Mouse (Mus musculus): ENCODE measurements around the gene Fmnl3.

DNA sequence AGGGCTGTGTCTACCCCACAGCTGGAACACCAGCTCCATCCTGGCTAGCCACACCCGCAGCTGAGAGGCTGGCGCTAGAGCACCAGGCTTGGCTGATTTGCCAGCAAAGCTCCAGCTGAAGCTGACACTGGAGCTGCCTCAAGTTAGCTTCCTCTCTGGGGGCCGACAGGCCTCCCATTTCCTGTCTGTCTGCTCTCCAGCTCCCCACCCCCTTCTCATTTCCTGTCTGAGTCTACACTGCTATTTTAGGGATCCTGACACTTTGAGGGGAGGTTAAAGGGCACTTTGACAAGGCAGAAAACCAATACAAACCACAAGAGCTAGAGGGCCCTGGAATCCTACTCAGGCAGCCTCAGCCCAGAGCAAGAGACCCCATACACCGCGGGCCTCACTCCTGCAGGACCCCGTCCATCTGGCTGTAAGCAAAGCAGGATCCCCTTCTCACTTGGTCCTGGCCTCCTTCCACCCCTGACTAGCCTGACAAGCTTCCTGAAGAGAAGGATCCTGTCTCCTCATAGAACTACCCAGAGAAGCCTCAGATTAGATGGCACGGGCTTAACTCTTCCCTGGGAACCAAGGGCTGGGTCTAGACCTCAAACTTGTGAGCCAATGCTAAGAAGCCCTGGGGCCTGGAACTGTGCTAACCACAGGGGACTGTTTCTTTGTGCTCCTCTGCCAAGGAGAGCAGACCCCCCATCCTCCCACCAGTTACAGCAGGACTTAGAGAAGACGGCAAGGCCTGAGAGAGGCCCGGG is 37.2 kb downstream of the Fmnl3 start:
- TF ChIP-seq MYB (IDR thresholded peaks at IDR 0.05; ENCODE audit: low read depth, low read length) (no peak), POLR2A (IDR thresholded peaks at IDR 0.05; ENCODE audit: control insufficient read depth in 1 of 2, insufficient read depth in 1 of 2, low read depth in 1 of 2, low read length in 2 of 2, poor library complexity in 1 of 2) (peak in 1 of 2 experiments; percentile 38; a peak in 1 of 4 replicates), EP300 (IDR thresholded peaks at IDR 0.05; ENCODE audit: low read depth in 1 of 2, low read length in 2 of 2) (peak; percentile 63 to 76; a peak in 3 of 4 replicates), HCFC1 (IDR thresholded peaks at IDR 0.05; ENCODE audit: low read depth, low read length) (peak; percentile 76), MAFK (IDR thresholded peaks at IDR 0.05; ENCODE audit: borderline replicate concordance, low read depth, low read length) (peak; percentile 69)
